Mouse (Mus musculus): Measurements from ENCODE around the gene Rapgef4. TPM values are rescaled to one million over a fixed set of nuclear protein-coding genes. Genes with fewer than 3 reads are reported as not detected.

The Rapgef4 gene
- polyA plus RNA-seq, 1 experiment, result 20.4 TPM

DNA sequence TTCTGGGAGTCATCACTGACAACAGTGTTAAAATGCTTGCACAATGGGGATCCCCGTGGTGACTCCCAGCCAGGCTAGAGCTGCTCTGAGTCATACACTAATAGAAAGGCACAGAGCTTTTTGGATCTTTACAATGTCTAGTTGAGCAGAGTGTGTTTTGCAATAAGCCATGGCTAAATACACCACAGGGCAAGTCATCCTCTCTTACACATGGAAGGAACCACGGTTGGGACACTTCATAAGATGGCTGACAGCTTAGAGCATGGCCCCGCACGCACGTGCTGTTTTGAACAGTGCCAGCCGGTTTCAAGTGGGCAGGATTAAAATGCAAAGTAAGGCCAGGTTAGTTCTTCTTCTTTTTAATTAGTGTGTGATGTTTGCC is 97.1 kb downstream of the Rapgef4 start:
- no peak for DNase-seq (ENCODE audit: low read depth)
- TF ChIP-seq POLR2A (IDR thresholded peaks at IDR 0.05; ENCODE audit: borderline replicate concordance, extremely low read depth, insufficient read depth, insufficient read length, poor library complexity, severe bottlenecking) (no peak), CTCF (IDR thresholded peaks at IDR 0.05; ENCODE audit: borderline replicate concordance, extremely low read depth, insufficient read depth, insufficient read length) (no peak)

DNA sequence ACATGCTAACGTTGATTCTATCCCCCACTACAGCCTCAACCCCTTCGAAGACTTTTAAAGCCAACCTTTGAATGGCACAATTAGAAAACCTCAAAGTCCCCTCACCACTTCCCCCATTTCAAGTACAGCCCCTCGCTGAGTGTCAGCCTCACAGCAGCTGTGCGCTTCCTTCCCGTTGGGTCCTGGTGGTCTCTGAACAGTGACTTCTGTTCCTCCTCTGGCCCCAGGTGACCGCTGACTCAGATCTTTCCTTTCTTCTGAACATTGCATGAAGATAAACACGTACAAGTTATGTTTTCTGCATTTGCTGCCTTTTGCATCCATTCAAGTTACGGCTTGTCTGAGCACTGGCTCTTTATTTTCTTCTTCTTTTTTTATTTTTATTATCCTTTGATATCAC is 98.1 kb downstream of the Rapgef4 start:
- DNase-seq (ENCODE audit: low read depth), result no peak
- TF ChIP-seq CTCF (IDR thresholded peaks at IDR 0.05; ENCODE audit: borderline replicate concordance, extremely low read depth, insufficient read depth, insufficient read length) (no peak), POLR2A (IDR thresholded peaks at IDR 0.05; ENCODE audit: borderline replicate concordance, extremely low read depth, insufficient read depth, insufficient read length, poor library complexity, severe bottlenecking) (no peak)

DNA sequence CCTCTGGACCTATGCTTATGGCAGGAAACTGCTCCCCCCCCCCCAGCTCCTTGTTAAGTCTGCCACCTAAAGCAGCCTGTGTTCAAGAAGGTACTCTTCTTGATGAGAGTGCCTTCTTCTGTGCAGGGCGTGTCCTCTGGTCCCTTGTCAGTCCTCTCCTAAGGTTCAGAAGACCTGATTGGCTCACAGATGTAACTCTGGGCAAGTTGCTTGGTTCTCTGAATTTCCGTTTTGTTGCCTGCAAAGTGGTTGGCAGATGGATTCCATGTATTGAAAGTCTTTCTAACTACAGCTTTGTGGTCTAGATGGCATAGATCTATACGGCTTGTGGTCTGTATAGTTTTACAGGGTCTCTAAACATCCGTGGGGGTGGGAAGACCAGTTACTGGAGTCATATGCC is 101.8 kb downstream of the Rapgef4 start:
- DNase-seq (ENCODE audit: low read depth), result no peak
- TF ChIP-seq POLR2A (IDR thresholded peaks at IDR 0.05; ENCODE audit: borderline replicate concordance, extremely low read depth, insufficient read depth, insufficient read length, poor library complexity, severe bottlenecking) (no peak), CTCF (IDR thresholded peaks at IDR 0.05; ENCODE audit: borderline replicate concordance, extremely low read depth, insufficient read depth, insufficient read length) (no peak)

DNA sequence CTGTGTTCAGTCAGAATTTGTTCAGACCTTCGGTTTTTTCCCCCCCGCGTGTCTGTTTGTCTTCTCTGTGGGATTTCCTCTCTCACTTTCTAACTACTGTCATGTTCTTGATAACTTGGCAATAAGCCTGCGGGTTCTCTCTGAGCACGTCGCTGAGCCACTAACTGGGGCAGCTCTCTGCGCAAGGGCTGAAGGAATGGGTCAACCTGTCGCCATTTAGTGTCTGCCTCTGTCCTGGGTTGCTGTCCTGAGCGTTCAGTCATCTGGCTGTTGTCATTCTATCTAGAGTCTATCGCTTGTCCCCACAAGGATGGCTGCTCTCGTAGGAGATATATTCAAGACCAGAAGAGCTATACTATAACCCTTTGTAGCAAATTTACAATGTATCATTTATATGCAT is 107.8 kb downstream of the Rapgef4 start:
- TF ChIP-seq POLR2A (IDR thresholded peaks at IDR 0.05; ENCODE audit: borderline replicate concordance, extremely low read depth, insufficient read depth, insufficient read length, poor library complexity, severe bottlenecking) (no peak), CTCF (IDR thresholded peaks at IDR 0.05; ENCODE audit: borderline replicate concordance, extremely low read depth, insufficient read depth, insufficient read length) (no peak)
- DNase-seq (ENCODE audit: low read depth), result no peak

DNA sequence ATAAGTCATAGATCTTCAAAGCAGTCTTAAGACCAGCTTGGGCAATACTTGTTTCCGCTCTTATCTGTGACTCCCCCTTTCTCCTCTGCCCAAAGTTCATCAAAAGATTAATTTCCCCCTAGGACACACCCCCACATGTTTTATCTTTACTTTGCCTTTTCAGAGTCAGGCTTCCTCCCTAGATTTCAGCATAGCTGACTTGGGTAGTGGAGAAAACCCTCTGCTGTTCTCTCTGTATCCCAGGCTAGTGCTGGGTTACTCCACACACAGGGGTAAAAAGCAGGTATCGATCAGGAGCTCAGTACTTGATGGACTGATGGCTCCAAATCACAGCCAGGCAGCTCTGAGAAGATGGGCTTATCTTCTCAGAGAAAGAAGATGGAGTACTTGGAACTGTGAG is 109.0 kb downstream of the Rapgef4 start:
- no peak for DNase-seq (ENCODE audit: low read depth)
- TF ChIP-seq POLR2A (IDR thresholded peaks at IDR 0.05; ENCODE audit: borderline replicate concordance, extremely low read depth, insufficient read depth, insufficient read length, poor library complexity, severe bottlenecking) (no peak), CTCF (IDR thresholded peaks at IDR 0.05; ENCODE audit: borderline replicate concordance, extremely low read depth, insufficient read depth, insufficient read length) (no peak)

DNA sequence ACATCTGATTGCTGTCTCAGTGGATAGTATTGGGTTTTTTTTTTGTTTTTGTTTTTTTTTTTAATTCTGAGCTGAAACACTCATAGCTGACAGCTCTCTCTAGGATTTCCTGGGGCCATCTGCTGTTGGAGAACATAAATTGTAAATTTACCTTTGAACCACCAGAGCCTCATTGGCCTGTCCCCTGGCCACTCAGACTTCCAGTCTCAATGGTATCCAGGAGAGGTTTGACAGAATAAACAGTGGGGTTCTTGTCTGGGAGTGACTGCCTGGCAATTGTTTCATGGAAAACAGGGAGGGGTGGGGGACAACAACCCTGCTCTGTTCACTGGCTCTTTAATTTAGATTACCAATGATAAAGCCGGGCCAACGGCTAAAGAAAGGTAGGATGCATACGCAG is 111.0 kb downstream of the Rapgef4 start:
- no peak for DNase-seq (ENCODE audit: low read depth)
- TF ChIP-seq CTCF (IDR thresholded peaks at IDR 0.05; ENCODE audit: borderline replicate concordance, extremely low read depth, insufficient read depth, insufficient read length) (no peak), POLR2A (IDR thresholded peaks at IDR 0.05; ENCODE audit: borderline replicate concordance, extremely low read depth, insufficient read depth, insufficient read length, poor library complexity, severe bottlenecking) (no peak)

DNA sequence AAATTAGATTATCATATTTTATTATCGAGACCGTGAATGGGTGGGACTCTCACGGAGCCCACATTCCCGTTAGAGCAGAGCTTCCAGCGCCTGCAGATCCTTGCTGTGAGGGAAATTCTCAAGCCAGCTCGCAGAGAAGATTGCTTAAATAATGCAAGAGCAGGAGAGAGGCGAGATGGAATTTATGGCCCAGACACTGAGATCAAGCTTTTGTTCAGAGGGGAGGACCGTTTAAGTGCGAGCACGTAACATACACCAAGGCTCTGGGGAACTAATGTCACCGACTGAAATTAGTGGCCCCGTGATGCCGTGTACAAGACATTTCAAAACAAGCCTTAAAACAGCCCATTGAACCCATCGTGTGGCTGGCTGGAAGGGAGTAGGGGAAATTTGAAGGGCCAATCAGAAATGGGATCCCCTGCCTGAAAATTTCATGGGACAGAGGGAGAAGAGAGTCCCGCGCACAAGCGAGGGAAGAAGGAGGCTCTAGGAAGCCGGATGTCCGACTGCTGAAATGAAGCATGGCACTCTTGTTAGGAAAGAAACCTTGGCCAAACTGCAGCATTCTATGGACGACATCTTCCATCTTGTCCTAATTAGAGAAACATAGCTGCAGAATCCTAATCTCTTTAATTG is 112.5 kb downstream of the Rapgef4 start:
- TF ChIP-seq CTCF (IDR thresholded peaks at IDR 0.05; ENCODE audit: borderline replicate concordance, extremely low read depth, insufficient read depth, insufficient read length), result no peak
- peak; percentile 56 for DNase-seq (ENCODE audit: low read depth)

DNA sequence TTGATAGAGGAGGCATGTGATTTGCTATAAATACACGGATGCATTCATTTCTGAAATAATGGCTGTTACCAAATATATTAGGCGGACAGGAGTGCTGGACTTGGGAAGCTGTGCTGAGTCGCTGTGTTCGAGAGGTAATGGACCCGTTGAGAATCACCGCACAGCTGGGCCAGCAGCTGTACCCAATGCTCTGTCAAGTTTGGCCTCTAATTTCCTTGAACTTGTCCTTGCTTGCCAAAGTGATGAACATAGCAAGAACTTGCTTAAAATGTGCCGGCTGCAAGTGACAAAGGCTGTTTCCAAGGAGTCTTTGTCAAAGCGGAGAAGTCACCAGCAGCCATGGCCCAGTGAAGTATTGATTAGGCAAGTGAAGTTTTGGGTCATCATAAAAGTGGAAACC is 113.0 kb downstream of the Rapgef4 start:
- no peak for DNase-seq (ENCODE audit: low read depth)
- TF ChIP-seq CTCF (IDR thresholded peaks at IDR 0.05; ENCODE audit: borderline replicate concordance, extremely low read depth, insufficient read depth, insufficient read length) (no peak), POLR2A (IDR thresholded peaks at IDR 0.05; ENCODE audit: borderline replicate concordance, extremely low read depth, insufficient read depth, insufficient read length, poor library complexity, severe bottlenecking) (no peak)

DNA sequence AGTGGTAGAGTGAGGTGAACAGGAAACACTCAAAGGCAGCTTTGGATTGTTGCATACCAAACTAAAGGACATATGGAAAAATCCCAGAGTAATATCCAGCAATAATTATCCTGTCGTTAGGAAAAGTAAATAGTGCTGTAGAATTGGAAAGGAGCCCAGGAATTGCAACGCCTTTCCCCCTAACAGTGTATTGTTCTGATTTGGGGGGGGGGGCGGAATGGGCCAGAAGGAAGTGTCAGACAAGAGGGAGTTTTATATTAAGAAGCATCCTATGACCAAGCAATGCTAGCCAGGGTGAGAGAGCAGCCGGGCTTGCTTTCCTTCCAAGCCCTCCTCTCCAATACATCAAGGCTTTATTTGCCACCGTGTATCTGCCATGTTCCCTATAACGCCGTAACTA is 113.4 kb downstream of the Rapgef4 start:
- no peak for TF ChIP-seq POLR2A (IDR thresholded peaks at IDR 0.05; ENCODE audit: borderline replicate concordance, extremely low read depth, insufficient read depth, insufficient read length, poor library complexity, severe bottlenecking)
- TF ChIP-seq CTCF (IDR thresholded peaks at IDR 0.05; ENCODE audit: borderline replicate concordance, extremely low read depth, insufficient read depth, insufficient read length), result no peak
- DNase-seq (ENCODE audit: low read depth), result peak; percentile 62

DNA sequence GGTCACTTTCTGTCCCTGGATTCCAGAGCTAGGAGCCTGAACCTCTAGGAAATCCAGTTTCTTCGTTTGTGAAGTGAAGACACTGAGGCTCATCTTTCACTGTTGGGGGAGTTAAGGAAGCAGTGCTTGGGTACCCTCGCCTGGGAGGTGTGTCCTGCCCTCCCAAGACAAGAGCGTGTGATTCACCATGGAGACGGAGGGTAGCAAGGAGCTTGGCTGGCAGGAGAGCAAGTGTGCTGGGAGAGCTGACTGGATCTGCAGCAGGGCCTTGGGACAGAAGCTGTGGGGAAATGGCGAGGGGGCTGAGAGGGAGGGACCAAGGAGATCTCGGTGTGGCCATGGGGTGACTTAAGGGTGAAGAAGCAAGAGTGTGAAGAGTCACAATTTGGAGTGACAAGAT is 114.0 kb downstream of the Rapgef4 start:
- DNase-seq (ENCODE audit: low read depth), result no peak
- TF ChIP-seq POLR2A (IDR thresholded peaks at IDR 0.05; ENCODE audit: borderline replicate concordance, extremely low read depth, insufficient read depth, insufficient read length, poor library complexity, severe bottlenecking) (no peak), CTCF (IDR thresholded peaks at IDR 0.05; ENCODE audit: borderline replicate concordance, extremely low read depth, insufficient read depth, insufficient read length) (no peak)

DNA sequence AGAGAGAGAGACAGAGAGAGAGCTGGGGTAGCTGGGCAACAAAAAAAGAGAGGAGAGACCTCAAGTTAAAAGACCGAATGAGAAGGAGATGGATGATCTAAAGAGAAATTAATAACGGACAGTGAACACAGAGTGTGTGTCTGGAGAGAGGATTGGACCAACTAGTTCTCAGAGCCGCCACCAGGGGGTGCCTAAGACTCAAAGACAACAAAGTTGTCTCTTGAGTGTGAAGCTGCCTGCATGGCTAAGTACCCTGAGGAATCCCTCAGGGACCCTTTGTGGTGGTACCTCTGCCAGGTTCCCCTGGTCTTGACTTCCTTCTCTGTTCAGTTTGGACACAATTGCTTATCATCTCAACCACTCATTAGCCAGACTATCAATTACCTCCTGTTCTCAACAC is 115.3 kb downstream of the Rapgef4 start:
- peak; percentile 56 for DNase-seq (ENCODE audit: low read depth)
- TF ChIP-seq CTCF (IDR thresholded peaks at IDR 0.05; ENCODE audit: borderline replicate concordance, extremely low read depth, insufficient read depth, insufficient read length) (peak; percentile 65; the same call in 1 of the 2 replicates), POLR2A (IDR thresholded peaks at IDR 0.05; ENCODE audit: borderline replicate concordance, extremely low read depth, insufficient read depth, insufficient read length, poor library complexity, severe bottlenecking) (no peak)

DNA sequence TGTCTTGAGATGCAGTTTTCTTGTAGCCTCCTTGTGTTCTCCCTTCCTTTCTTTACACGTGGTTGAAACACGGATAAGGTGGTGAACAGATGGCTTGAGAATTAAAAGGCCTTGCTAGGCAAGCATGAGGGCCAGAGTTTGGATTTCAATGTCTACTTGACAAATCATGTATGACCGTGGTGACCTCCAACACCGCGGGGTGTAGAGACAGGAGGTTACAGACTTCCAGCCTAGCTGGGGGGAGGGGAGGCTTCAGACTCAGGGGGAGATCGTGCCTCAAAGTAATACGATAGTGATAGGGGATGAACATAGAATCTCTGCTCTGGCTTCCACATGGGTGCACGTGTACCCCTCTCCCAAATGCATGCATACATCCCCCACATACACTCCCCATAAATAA is 117.3 kb downstream of the Rapgef4 start:
- DNase-seq (ENCODE audit: low read depth), result no peak
- TF ChIP-seq POLR2A (IDR thresholded peaks at IDR 0.05; ENCODE audit: borderline replicate concordance, extremely low read depth, insufficient read depth, insufficient read length, poor library complexity, severe bottlenecking) (no peak), CTCF (IDR thresholded peaks at IDR 0.05; ENCODE audit: borderline replicate concordance, extremely low read depth, insufficient read depth, insufficient read length) (no peak)

Measured in brain, embryonic 14.5 days (tissue).